Mouse (Mus musculus): ENCODE measurements at regions not wholly inside any gene's neighbourhood (a gene's known extent, or its start where the extent isn't known, plus 50 kb on each side); places are given as distances from the start of the nearest gene placed in this dataset.
A peak's percentile ranks its signal among the peaks of the same experiment; 100 is the strongest.

GRCm38 (mm10) chr6:148543047-148543446, 98.9 kb upstream of the Tmtc1 start:
- no peak for DNase-seq (ENCODE audit: low spot score in 2 of 2)

GRCm38 (mm10) chr6:148541981-148542380, 97.8 kb upstream of the Tmtc1 start:
- DNase-seq (ENCODE audit: low spot score in 2 of 2): no peak

- no peak for DNase-seq (ENCODE audit: low spot score in 2 of 2)
These were observed 95.2 kb upstream of the Tmtc1 start for GRCm38 (mm10) chr6:148539207-148539960.

- no peak for DNase-seq (ENCODE audit: low spot score in 2 of 2)
These were observed 90.2 kb upstream of the Tmtc1 start for GRCm38 (mm10) chr6:148534364-148534763.

- DNase-seq (ENCODE audit: low spot score in 2 of 2): no peak
These were observed 86.9 kb upstream of the Tmtc1 start for GRCm38 (mm10) chr6:148531068-148531467.

- no peak for DNase-seq (ENCODE audit: low spot score in 2 of 2)
These were observed 84.4 kb upstream of the Tmtc1 start for GRCm38 (mm10) chr6:148528611-148529010.

GRCm38 (mm10) chr6:148522893-148523292, 78.7 kb upstream of the Tmtc1 start:
- peak; percentile 8 to 11 for DNase-seq (ENCODE audit: low spot score in 2 of 2)

GRCm38 (mm10) chr6:148517536-148518245, 73.5 kb upstream of the Tmtc1 start:
- DNase-seq (ENCODE audit: low spot score in 2 of 2): no peak

- DNase-seq (ENCODE audit: low spot score in 2 of 2): no peak
These were observed 72.5 kb upstream of the Tmtc1 start for GRCm38 (mm10) chr6:148516654-148517053.

- no peak for DNase-seq (ENCODE audit: low spot score in 2 of 2)
These were observed 70.9 kb upstream of the Tmtc1 start for GRCm38 (mm10) chr6:148515105-148515504.

GRCm38 (mm10) chr6:148514645-148515044, 70.5 kb upstream of the Tmtc1 start:
- DNase-seq (ENCODE audit: low spot score in 2 of 2): no peak

GRCm38 (mm10) chr6:148514124-148514523, 69.9 kb upstream of the Tmtc1 start:
- DNase-seq (ENCODE audit: low spot score in 2 of 2): no peak

- no peak for DNase-seq (ENCODE audit: low spot score in 2 of 2)
These were observed 68.9 kb upstream of the Tmtc1 start for GRCm38 (mm10) chr6:148513134-148513533.

GRCm38 (mm10) chr6:148505325-148505724, 61.1 kb upstream of the Tmtc1 start:
- no peak for DNase-seq (ENCODE audit: low spot score in 2 of 2)

- DNase-seq (ENCODE audit: low spot score in 2 of 2): peak; percentile 3 to 44
These were observed 56.3 kb upstream of the Tmtc1 start for GRCm38 (mm10) chr6:148500251-148501179.
